Mouse (Mus musculus) intestine, embryonic 14.5 days (tissue): ENCODE results near the gene Erg28. TPM values are rescaled to one million over a fixed set of nuclear protein-coding genes. Genes with fewer than 3 reads are reported as not detected.

ENCODE experiments used
- ATAC-seq: fragments of 200-750 bp; cut with Nextera tagmentation; replicated peaks from 2 replicates; pipeline ENCODE4 v1.8.0; 2017; ENCODE audit warnings: low read depth, moderate number of reproducible peaks, moderate TSS enrichment, moderate library complexity; ENCODE audit not compliant: low FRiP score, low TSS enrichment
- DNase-seq: peaks from one replicate; pipeline ENCODE4 v3.0.0-alpha.2; 2018; ENCODE audit warnings: low spot score
- H3K27ac ChIP-seq: fragments of 300-500 bp; sonication (generic); 2 replicates; pipeline ENCODE4 v1.5.1; 2014; ENCODE audit warnings: low read depth, mild to moderate bottlenecking, control low read depth
- H3K27me3 ChIP-seq: fragments of 300-500 bp; sonication (generic); replicated peaks from 2 replicates; pipeline ENCODE4 v1.6.1; 2014; ENCODE audit warnings: low read length, control low read depth; ENCODE audit not compliant: control insufficient read depth, insufficient read depth
- H3K36me3 ChIP-seq: fragments of 300-500 bp; sonication (generic); 2 replicates; pipeline ENCODE4 v1.6.1; 2014; ENCODE audit warnings: low read length, control low read depth; ENCODE audit not compliant: control insufficient read depth, insufficient read depth
- H3K4me1 ChIP-seq: fragments of 300-500 bp; sonication (generic); replicated peaks from 2 replicates; pipeline ENCODE4 v1.6.1; 2014; ENCODE audit warnings: low read length, control low read depth, mixed read lengths; ENCODE audit not compliant: control insufficient read depth, insufficient read depth
- H3K4me2 ChIP-seq: fragments of 300-500 bp; sonication (generic); 2 replicates; pipeline ENCODE4 v1.6.1; 2014; ENCODE audit warnings: low read length
- H3K4me3 ChIP-seq: fragments of 300-500 bp; sonication (generic); 2 replicates; pipeline ENCODE4 v1.5.1; 2014; ENCODE audit warnings: low read depth, low read length, control low read depth, mixed read lengths
- H3K9ac ChIP-seq: fragments of 300-500 bp; sonication (generic); 2 replicates; pipeline ENCODE4 v1.6.1; 2014; ENCODE audit warnings: mild to moderate bottlenecking, low read length
- H3K9me3 ChIP-seq: fragments of 300-500 bp; sonication (generic); 2 replicates; pipeline ENCODE4 v1.6.1; 2016; ENCODE audit warnings: low read length, control low read depth; ENCODE audit not compliant: control insufficient read depth
- WGBS: fragments of 180-500 bp; shearing (Covaris S2); extraction: QIAGEN DNeasy Blood & Tissue Kit; methylation state at CpG from one replicate; pipeline ENCODE4 v1.1.7; 2014; 5-methylcytosine and 5-hydroxymethylcytosine counted together
- polyA plus RNA-seq: library from polyadenylated mRNA; unstranded; fragments of >200 nt; fragmentation: Nextera tagmentation; extraction: Ambion mirVana; gene quantifications from 2 replicates; pipeline ENCODE4 v1.2.1, GENCODE M21; 2014

Erg28 gene
- polyA plus RNA-seq, 1 experiment from 2014 or later: 134 TPM

DNA sequence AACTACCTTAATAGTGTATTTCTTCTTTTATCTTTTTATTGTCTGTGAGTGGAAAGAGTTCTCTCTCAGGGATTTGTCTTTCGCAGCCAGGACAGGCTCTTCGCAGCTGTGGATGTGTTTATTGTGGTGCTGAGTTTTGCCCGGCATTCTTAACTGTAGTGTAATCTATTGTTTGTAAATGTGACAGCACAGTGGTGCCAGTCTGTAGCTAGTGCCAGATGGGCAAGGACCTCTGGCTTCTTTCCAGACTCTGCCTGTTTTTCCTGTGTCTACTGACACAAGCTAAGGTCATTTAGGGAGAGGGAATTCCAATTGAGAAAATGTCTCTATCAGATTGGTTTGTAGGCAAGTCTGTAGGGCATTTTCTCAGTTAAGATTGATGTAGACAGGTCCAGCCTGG is 6.3 kb upstream of the Erg28 start:
- ATAC-seq: no peak
- Histone ChIP-seq H3K9ac (no peak overlapping the region), H3K27me3 (no peaks in the 10 kb centered on the region), H3K36me3 (peaks cover 41% of the 10 kb centered on the region), H3K27ac (no peak overlapping the region), H3K4me1 (no peaks in the 10 kb centered on the region; the same call in 1 of the 2 replicates), H3K4me2 (no peak overlapping the region), H3K9me3 (no peaks in the 10 kb centered on the region), H3K4me3 (no peak overlapping the region)
- no peak for DNase-seq
- whole genome bisulfite sequencing: 78% methylated on average over 3 of the region's 3 CpGs

DNA sequence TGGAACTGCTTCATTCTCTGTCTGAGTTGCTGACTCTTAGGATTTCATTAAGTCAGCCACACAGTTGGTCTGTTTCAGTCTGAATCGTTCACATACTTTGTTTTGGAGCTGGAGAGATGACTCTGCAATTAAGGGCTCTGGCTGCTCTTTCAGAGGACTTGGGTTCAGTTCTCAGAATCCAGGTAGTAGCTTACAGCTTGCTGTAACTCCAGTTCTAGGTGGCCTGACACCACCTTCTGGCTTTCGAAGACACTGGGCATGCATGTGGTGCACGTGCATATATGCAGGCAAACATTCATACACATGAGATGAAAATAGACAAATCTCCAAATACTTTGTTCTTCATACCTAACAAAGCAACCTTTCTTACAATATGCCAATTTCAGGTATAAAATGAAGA is 5.5 kb upstream of the Erg28 start:
- Histone ChIP-seq H3K27ac (no peak overlapping the region), H3K4me1 (no peaks in the 10 kb centered on the region; the same call in 1 of the 2 replicates), H3K4me2 (no peak overlapping the region), H3K4me3 (no peak overlapping the region), H3K27me3 (no peaks in the 10 kb centered on the region), H3K9me3 (no peaks in the 10 kb centered on the region), H3K36me3 (peaks cover 41% of the 10 kb centered on the region), H3K9ac (no peak overlapping the region)
- ATAC-seq (no peak), DNase-seq (no peak)
- 88% methylated on average over 3 of the region's 3 CpGs for WGBS

DNA sequence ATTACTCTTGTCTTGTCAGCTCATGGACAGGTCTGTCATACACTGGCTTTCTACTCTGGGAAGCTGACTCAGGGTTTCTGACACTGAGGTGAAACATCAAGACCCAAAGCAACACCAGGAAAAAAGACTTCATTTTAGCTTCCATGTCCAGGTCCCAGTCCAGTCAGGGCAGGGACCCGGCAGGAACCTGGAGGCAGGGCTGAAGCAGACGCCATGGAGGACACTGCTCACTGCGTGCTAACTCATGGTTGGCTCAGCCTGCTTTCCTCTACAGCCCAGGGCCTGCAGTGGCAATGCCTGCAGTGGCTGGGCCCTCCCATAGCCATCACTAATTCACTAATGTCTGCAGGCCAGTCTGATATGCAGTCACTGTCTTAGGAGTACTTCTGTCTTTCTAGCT is 4.5 kb upstream of the Erg28 start:
- Histone ChIP-seq H3K4me3 (no peak overlapping the region), H3K27me3 (no peaks in the 10 kb centered on the region), H3K9me3 (no peaks in the 10 kb centered on the region), H3K36me3 (peaks cover 41% of the 10 kb centered on the region), H3K9ac (no peak overlapping the region), H3K27ac (no peak overlapping the region), H3K4me1 (peaks cover under 1% of the 10 kb centered on the region; the same call in 1 of the 2 replicates), H3K4me2 (no peak overlapping the region)
- 93% methylated on average over 3 of the region's 3 CpGs for WGBS
- DNase-seq (no peak), ATAC-seq (no peak)

DNA sequence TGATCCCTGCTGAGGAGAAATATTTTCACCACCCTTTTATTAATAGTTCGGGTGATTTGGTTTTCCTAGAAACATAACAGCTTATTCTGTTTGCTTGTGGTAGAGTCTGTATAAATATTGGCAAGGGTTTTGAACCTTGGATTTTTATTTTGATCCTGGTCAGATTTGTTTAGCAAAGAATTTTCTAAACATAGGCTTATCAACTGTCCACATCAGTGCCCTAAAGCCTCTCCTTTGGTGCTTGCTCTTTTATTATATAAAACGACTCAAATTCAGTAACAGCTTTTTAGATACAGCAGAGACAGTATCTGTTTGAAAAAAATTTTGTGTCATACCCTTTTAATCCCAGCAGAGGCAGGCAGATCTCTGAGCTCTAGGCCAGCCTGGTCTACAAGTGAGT is 1.5 kb upstream of the Erg28 start:
- Histone ChIP-seq H3K9ac (no peak overlapping the region), H3K4me1 (peaks cover 8% of the 10 kb centered on the region; the same call in 1 of the 2 replicates), H3K4me2 (peak overlapping the region; percentile 64), H3K27ac (no peak overlapping the region), H3K4me3 (peak overlapping the region; percentile 83; the same call in 1 of the 2 replicates), H3K27me3 (no peaks in the 10 kb centered on the region), H3K36me3 (peaks cover 32% of the 10 kb centered on the region), H3K9me3 (no peaks in the 10 kb centered on the region)
- 74% methylated on average over 2 of the region's 2 CpGs for WGBS
- DNase-seq (no peak), ATAC-seq (no peak)

DNA sequence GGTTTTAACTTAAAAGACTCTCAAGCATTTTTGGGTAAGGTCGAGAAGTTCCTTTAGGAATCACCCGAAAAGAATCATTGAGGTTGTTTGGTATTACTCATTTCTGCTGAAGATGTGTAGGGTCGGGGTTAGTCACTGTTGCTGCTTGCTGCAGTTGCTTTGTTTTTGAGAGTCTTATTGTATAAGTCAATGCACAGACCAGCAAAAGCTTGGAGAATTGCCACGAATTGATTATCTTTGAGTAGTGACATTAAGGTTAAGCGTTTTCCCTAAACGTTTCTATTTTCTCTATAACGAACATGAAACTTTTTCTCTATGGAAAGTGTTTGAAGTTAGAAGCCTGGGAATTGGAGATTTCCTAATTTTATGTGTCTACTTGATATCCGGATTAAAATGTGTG is 1.0 kb upstream of the Erg28 start:
- peak overlapping the region; percentile 62 for H3K9ac ChIP-seq
- peak overlapping the region; percentile 83 for H3K4me3 ChIP-seq
- DNase-seq: no peak
- H3K36me3 ChIP-seq: peaks cover 36% of the 10 kb centered on the region
- peaks cover 8% of the 10 kb centered on the region; the same call in 1 of the 2 replicates for H3K4me1 ChIP-seq
- peak overlapping the region; percentile 99 for H3K27ac ChIP-seq
- peak overlapping the region; percentile 64 for H3K4me2 ChIP-seq
- 12% methylated on average over 8 of the region's 8 CpGs for WGBS
- no peak for ATAC-seq
- no peaks in the 10 kb centered on the region for H3K9me3 ChIP-seq
- no peaks in the 10 kb centered on the region for H3K27me3 ChIP-seq

DNA sequence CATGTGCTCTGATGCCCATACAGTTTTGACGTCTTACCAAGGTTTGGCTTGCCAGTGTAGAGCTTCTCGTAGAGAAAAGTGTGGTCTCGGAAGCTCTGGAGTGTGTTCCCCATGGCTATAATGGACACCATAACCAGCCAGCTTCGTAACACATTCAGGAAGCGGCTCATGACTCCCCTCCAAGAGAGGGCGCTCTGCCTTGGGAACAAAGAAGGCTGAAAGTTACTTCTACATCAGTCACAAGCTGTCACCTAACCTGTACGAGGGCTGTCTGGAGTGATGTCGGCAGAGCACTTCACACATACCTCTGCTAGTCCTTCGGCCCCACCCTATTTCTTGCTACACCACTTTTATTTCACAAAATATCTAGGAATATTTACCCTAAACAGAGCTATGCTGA is 2.3 kb downstream of the Erg28 start:
- H3K4me3 ChIP-seq: no peak overlapping the region
- 75% methylated on average over 9 of the region's 9 CpGs for WGBS
- H3K4me2 ChIP-seq: no peak overlapping the region
- H3K9me3 ChIP-seq: no peaks in the 10 kb centered on the region
- peaks cover 42% of the 10 kb centered on the region for H3K36me3 ChIP-seq
- DNase-seq (peak; percentile 47), ATAC-seq (no peak)
- H3K27ac ChIP-seq: no peak overlapping the region
- no peaks in the 10 kb centered on the region for H3K27me3 ChIP-seq
- peaks cover 8% of the 10 kb centered on the region; the same call in 1 of the 2 replicates for H3K4me1 ChIP-seq
- no peak overlapping the region for H3K9ac ChIP-seq

DNA sequence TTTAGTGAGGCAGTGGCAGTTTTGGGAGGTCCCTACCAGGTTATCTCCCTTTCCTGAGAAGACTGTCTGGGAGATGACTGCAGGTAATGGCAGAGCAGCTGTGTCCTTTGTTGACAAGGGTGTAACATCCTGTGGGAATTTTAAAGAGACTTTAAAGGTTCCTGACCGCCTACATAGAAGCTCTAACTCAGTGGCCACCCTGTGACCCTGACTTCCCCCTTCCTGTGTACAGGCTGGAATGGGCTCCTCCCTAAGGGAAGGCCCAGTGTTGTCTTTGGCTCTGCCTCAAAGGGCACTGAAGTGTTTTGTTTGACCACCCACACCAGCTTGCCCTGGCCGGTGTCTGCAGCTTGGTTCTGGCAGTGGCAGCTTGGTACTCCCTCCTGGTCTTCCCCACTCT is 10.8 kb downstream of the Erg28 start:
- Histone ChIP-seq H3K27ac (no peak overlapping the region), H3K4me3 (no peak overlapping the region), H3K27me3 (no peaks in the 10 kb centered on the region), H3K36me3 (peaks cover 51% of the 10 kb centered on the region), H3K4me1 (peaks cover 9% of the 10 kb centered on the region; the same call in 1 of the 2 replicates), H3K9me3 (no peaks in the 10 kb centered on the region), H3K4me2 (no peak overlapping the region), H3K9ac (no peak overlapping the region)
- WGBS: 60% methylated on average over 2 of the region's 2 CpGs
- DNase-seq: no peak
- ATAC-seq: no peak

DNA sequence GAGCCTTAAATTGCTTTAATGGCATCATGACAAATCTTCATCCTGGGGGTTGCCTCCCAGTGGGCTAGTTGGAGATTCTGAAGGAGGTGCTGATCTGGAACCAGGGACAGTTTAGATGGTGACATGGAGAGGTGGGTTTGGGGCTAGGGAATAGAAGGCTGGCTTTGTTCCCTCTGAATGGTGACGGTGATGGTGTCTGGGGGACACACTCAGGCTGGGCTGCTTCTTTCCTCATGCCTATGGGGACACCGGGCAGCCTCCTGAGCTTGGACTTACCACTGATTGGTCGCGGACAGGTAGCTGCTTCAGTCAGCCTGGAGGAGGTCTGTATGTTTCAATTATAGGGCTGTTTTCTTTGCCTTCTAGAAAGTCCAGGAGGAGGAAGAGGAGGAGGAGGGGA is 12.7 kb downstream of the Erg28 start:
- Histone ChIP-seq H3K9ac (no peak overlapping the region), H3K27me3 (no peaks in the 10 kb centered on the region), H3K36me3 (peaks cover 37% of the 10 kb centered on the region), H3K4me1 (peaks cover 9% of the 10 kb centered on the region; the same call in 1 of the 2 replicates), H3K4me3 (no peak overlapping the region), H3K4me2 (no peak overlapping the region), H3K27ac (no peak overlapping the region), H3K9me3 (no peaks in the 10 kb centered on the region)
- no peak for ATAC-seq
- no peak for DNase-seq
- 95% methylated on average over 4 of the region's 4 CpGs for WGBS

DNA sequence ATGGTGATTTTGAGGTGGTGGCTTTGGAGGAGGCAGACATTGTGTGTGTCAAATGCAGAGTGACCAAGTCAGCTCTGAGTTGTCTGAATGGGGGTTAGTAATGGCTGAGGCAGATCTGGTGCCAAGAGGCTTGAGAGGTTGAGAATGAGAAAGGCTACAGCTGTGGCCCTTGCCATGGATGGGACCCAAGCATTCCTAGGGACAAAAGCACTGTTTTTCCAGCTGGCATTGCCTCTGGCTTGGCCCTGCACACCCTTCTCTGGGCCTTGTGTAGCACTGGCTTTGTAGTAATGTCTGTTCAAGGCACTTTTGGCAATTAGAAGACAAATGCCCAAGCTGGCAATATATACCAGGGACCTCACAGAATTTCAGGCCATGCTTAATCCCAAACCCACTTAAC is 13.4 kb downstream of the Erg28 start:
- no peak for DNase-seq
- H3K36me3 ChIP-seq: peaks cover 32% of the 10 kb centered on the region
- no peak for ATAC-seq
- H3K4me1 ChIP-seq: peaks cover 9% of the 10 kb centered on the region; the same call in 1 of the 2 replicates
- H3K27me3 ChIP-seq: no peaks in the 10 kb centered on the region
- H3K4me2 ChIP-seq: no peak overlapping the region
- H3K4me3 ChIP-seq: no peak overlapping the region
- H3K27ac ChIP-seq: no peak overlapping the region
- H3K9ac ChIP-seq: no peak overlapping the region
- no peaks in the 10 kb centered on the region for H3K9me3 ChIP-seq
